8 mouse cellular contexts compared by ENCODE assay signal in genomic region chr17:84956441-84956840, GRCm38 (mm10). TPM values are rescaled to one million over a fixed set of nuclear protein-coding genes. Genes with fewer than 3 reads are reported as not detected.
DNase-seq lines count a peak whose midpoint lies in the region; ATAC-seq and TF ChIP-seq lines count a peak whose summit lies in the region.

TSS of gene Ppm1b (plus strand) at chr17:84956741.

- peak within 1 kb of the TSS; percentile 95 for H3K27ac ChIP-seq in lung, embryonic 14.5 days (ENCODE audit: low read depth)
- H3K27ac ChIP-seq in heart, embryonic 10.5 days, result peak within 1 kb of the TSS; percentile 98
- peak within 1 kb of the TSS; percentile 90 for H3K27ac ChIP-seq in midbrain, embryonic 12.5 days (replicated peaks)

- no peak for ATAC-seq in lung, embryonic 14.5 days (ENCODE audit: insufficient read depth)
- ATAC-seq in common myeloid progenitor, adult 5-6 weeks (replicated peaks; ENCODE audit: low read depth, poor library complexity, severe bottlenecking), result no peak
- no peak for ATAC-seq in midbrain, embryonic 12.5 days (ENCODE audit: low FRiP score, low read depth)

- no peaks in the 10 kb centered on the region for H3K27me3 ChIP-seq in lung, embryonic 14.5 days (ENCODE audit: insufficient read depth, low read length)
- no peaks in the 10 kb centered on the region for H3K27me3 ChIP-seq in heart, embryonic 10.5 days (ENCODE audit: insufficient read depth, poor library complexity, severe bottlenecking)
- no peaks in the 10 kb centered on the region for H3K27me3 ChIP-seq in midbrain, embryonic 12.5 days

- no peak for DNase-seq in lung, embryonic 14.5 days
- DNase-seq in lung, postnatal 10 days, result no peak
- DNase-seq in heart, embryonic 10.5 days (ENCODE audit: low spot score), result peak; percentile 74
- DNase-seq in layer of hippocampus, adult 9-10 months (ENCODE audit: low spot score), result peak; percentile 8
- DNase-seq in natural killer cell, adult 2 months (ENCODE audit: low spot score in 2 of 2), result no peak
- no peak for DNase-seq in thymus, postnatal 4 days

- WGBS in lung, embryonic 14.5 days, result 21% methylated on average over 9 of the region's 9 CpGs
- WGBS in heart, embryonic 10.5 days, result 33% methylated on average over 9 of the region's 9 CpGs
- 29% methylated on average over 9 of the region's 9 CpGs for WGBS in midbrain, embryonic 12.5 days

- TF ChIP-seq CTCF in lung, embryonic 14.5 days (IDR thresholded peaks at IDR 0.05; ENCODE audit: low read depth), result no peak

- peaks cover 15% of the 10 kb centered on the region for H3K4me1 ChIP-seq in lung, embryonic 14.5 days (ENCODE audit: insufficient read depth)
- peaks cover 16% of the 10 kb centered on the region for H3K4me1 ChIP-seq in heart, embryonic 10.5 days
- peaks cover 18% of the 10 kb centered on the region for H3K4me1 ChIP-seq in midbrain, embryonic 12.5 days

- H3K36me3 ChIP-seq in lung, embryonic 14.5 days (ENCODE audit: insufficient read depth), result no peaks in the 10 kb centered on the region
- no peaks in the 10 kb centered on the region for H3K36me3 ChIP-seq in heart, embryonic 10.5 days
- H3K36me3 ChIP-seq in midbrain, embryonic 12.5 days, result no peaks in the 10 kb centered on the region

- no peaks in the 10 kb centered on the region for H3K9me3 ChIP-seq in lung, embryonic 14.5 days (ENCODE audit: low read depth, low read length)
- no peaks in the 10 kb centered on the region for H3K9me3 ChIP-seq in heart, embryonic 10.5 days
- H3K9me3 ChIP-seq in midbrain, embryonic 12.5 days, result no peaks in the 10 kb centered on the region

- peak within 1 kb of the TSS; percentile 65 for H3K4me2 ChIP-seq in lung, embryonic 14.5 days
- peak within 1 kb of the TSS; percentile 65 for H3K4me2 ChIP-seq in midbrain, embryonic 12.5 days (replicated peaks)

- peak within 1 kb of the TSS; percentile 95 for H3K4me3 ChIP-seq in lung, embryonic 14.5 days (ENCODE audit: low read depth, low read length)
- H3K4me3 ChIP-seq in heart, embryonic 10.5 days, result peak within 1 kb of the TSS; percentile 98
- peak within 1 kb of the TSS; percentile 95 for H3K4me3 ChIP-seq in midbrain, embryonic 12.5 days

- peak within 1 kb of the TSS; percentile 44 for H3K9ac ChIP-seq in lung, embryonic 14.5 days
- peak within 1 kb of the TSS; percentile 46 for H3K9ac ChIP-seq in midbrain, embryonic 12.5 days (replicated peaks)

RNA-seq across cellular contexts. Expression of gene Ppm1b, which starts in this region (rescaled TPM):
- polyA plus RNA-seq in lung, embryonic 14.5 days (2014; fragmentation: Nextera tagmentation; extraction: Ambion mirVana), result 61.5 and 68.2 TPM in 2 replicates
- total RNA-seq in common myeloid progenitor, adult 5-6 weeks (2017), result 57.1 and 62.8 TPM in 2 replicates
- 59.5 and 74.3 TPM in 2 replicates for polyA plus RNA-seq in heart, embryonic 10.5 days (2016; fragmentation: Nextera tagmentation; extraction: Ambion mirVana)
- 104 and 108 TPM in 2 replicates for polyA plus RNA-seq in midbrain, embryonic 12.5 days (2016; fragmentation: Nextera tagmentation; extraction: Ambion mirVana)

Comparison
In these comparisons a context has a peak if more than half of its experiments do, and no peak if none do; other contexts are left out.
1. DNase-seq: peak in heart, embryonic 10.5 days (single experiment) and layer of hippocampus, adult 9-10 months (single experiment); none in lung, embryonic 14.5 days (single experiment), lung, postnatal 10 days (single experiment), natural killer cell, adult 2 months (0 of 2) and thymus, postnatal 4 days (single experiment).
2. Peak in every context shown above with its lines, with median percentiles within 50 percentile points of each other: H3K27ac ChIP-seq and H3K4me3 ChIP-seq.